Mouse (Mus musculus) liver, embryonic 11.5 days (tissue): ENCODE data around the gene Ptprm. TPM values are rescaled to one million over a fixed set of nuclear protein-coding genes. Genes with fewer than 3 reads are reported as not detected.

ENCODE experiments used
- ATAC-seq: fragments of 200-750 bp; cut with Nextera tagmentation; replicated peaks from 2 replicates; pipeline ENCODE4 v1.8.0; 2017; ENCODE audit warnings: moderate number of reproducible peaks, mild to moderate bottlenecking, moderate TSS enrichment, moderate library complexity; ENCODE audit not compliant: low FRiP score
- DNase-seq: peaks from one replicate; pipeline ENCODE4 v3.0.0-alpha.2; 2017; ENCODE audit warnings: low spot score
- H3K27ac ChIP-seq: fragments of 300-500 bp; sonication (generic); 2 replicates; pipeline ENCODE4 v1.5.1; 2014; ENCODE audit warnings: mild to moderate bottlenecking, low read depth, low read length, control low read depth
- H3K27me3 ChIP-seq: fragments of 300-500 bp; sonication (generic); replicated peaks from 2 replicates; pipeline ENCODE4 v1.6.1; 2014; ENCODE audit warnings: low read length, mixed read lengths; ENCODE audit not compliant: control insufficient read depth, insufficient read depth
- H3K36me3 ChIP-seq: fragments of 300-500 bp; sonication (generic); 2 replicates; pipeline ENCODE4 v1.6.1; 2014; ENCODE audit warnings: mild to moderate bottlenecking, low read length, moderate library complexity, mixed read lengths; ENCODE audit not compliant: control insufficient read depth, insufficient read depth
- H3K4me1 ChIP-seq: fragments of 300-500 bp; sonication (generic); replicated peaks from 2 replicates; pipeline ENCODE4 v1.6.1; 2014; ENCODE audit warnings: low read length, mixed read lengths; ENCODE audit not compliant: control insufficient read depth, insufficient read depth
- H3K4me2 ChIP-seq: fragments of 300-500 bp; sonication (generic); 2 replicates; pipeline ENCODE4 v1.6.1; 2014; ENCODE audit warnings: mild to moderate bottlenecking, control low read depth, moderate library complexity
- H3K4me3 ChIP-seq: fragments of 300-500 bp; sonication (generic); 2 replicates; pipeline ENCODE4 v1.5.1; 2014; ENCODE audit warnings: low read depth, low read length, control low read depth
- H3K9ac ChIP-seq: fragments of 300-500 bp; sonication (generic); 2 replicates; pipeline ENCODE4 v1.6.1; 2014; ENCODE audit warnings: low read depth, low read length, control low read depth
- H3K9me3 ChIP-seq: fragments of 300-500 bp; sonication (generic); 2 replicates; pipeline ENCODE4 v1.6.1; 2016; ENCODE audit warnings: low read length, inconsistent platforms, mixed read lengths; ENCODE audit not compliant: control insufficient read depth
- WGBS: fragments of 180-500 bp; shearing (Covaris S2); extraction: QIAGEN DNeasy Blood & Tissue Kit; methylation state at CpG from one replicate; pipeline ENCODE4 v1.1.7; 2014; 5-methylcytosine and 5-hydroxymethylcytosine counted together
- polyA plus RNA-seq: library from polyadenylated mRNA; unstranded; fragments of >200 nt; fragmentation: Nextera tagmentation; extraction: Ambion mirVana; gene quantifications from 2 replicates; pipeline ENCODE4 v1.2.1, GENCODE M21; 2014

Gene Ptprm
- polyA plus RNA-seq, 1 experiment from 2014 or later, result 5.7 TPM

GRCm38 (mm10) chr17:67339569-67339968, 14.7 kb downstream of the Ptprm start:
- H3K9me3 ChIP-seq, result no peaks in the 10 kb centered on the region
- H3K9ac ChIP-seq, result no peak overlapping the region
- ATAC-seq (no peak), DNase-seq (no peak)
- no peak overlapping the region for H3K4me2 ChIP-seq
- no peaks in the 10 kb centered on the region for H3K4me1 ChIP-seq
- no peak overlapping the region for H3K4me3 ChIP-seq
- H3K36me3 ChIP-seq, result no peaks in the 10 kb centered on the region
- no peaks in the 10 kb centered on the region for H3K27me3 ChIP-seq
- no peak overlapping the region for H3K27ac ChIP-seq
- 72% methylated on average over 5 of the region's 5 CpGs for WGBS

DNA sequence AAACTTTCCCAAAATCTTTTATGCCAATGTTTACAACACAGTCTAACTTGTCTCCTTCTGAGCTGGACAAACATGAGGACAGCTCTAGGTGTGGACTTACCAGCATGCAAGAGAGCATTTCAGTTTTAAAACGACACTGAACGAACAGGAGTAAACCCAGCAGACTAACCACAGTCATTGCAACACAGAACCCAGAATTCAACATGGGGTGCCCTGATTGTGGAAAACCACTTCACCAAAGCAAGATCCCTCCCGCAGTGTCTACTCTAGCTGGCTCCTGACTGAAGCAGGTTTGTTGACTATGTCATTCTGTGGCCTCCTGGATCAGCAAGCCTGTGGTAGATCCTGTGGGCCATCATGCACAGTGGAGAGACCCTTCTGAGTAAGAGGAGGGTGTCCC, 19.9 kb downstream of the Ptprm start:
- H3K27me3 ChIP-seq, result no peaks in the 10 kb centered on the region
- 58% methylated on average over 3 of the region's 3 CpGs for WGBS

GRCm38 (mm10) chr17:67329435-67329834, 24.8 kb downstream of the Ptprm start:
- no peak for DNase-seq
- no peak overlapping the region for H3K9ac ChIP-seq
- H3K4me1 ChIP-seq, result no peaks in the 10 kb centered on the region
- H3K4me2 ChIP-seq, result no peak overlapping the region
- H3K36me3 ChIP-seq, result no peaks in the 10 kb centered on the region
- no peaks in the 10 kb centered on the region for H3K9me3 ChIP-seq
- H3K27ac ChIP-seq, result no peak overlapping the region
- H3K4me3 ChIP-seq, result no peak overlapping the region
- no peaks in the 10 kb centered on the region for H3K27me3 ChIP-seq
- no peak for ATAC-seq
- 55% methylated on average over 4 of the region's 4 CpGs for WGBS

More for the DNA sequence above, 19.9 kb downstream of the Ptprm start:
- no peak overlapping the region for H3K27ac ChIP-seq
- H3K4me2 ChIP-seq, result no peak overlapping the region
- no peak overlapping the region for H3K9ac ChIP-seq
- DNase-seq (no peak), ATAC-seq (no peak)
- no peaks in the 10 kb centered on the region for H3K36me3 ChIP-seq
- H3K4me1 ChIP-seq, result no peaks in the 10 kb centered on the region
- H3K9me3 ChIP-seq, result no peaks in the 10 kb centered on the region
- H3K4me3 ChIP-seq, result no peak overlapping the region

DNA sequence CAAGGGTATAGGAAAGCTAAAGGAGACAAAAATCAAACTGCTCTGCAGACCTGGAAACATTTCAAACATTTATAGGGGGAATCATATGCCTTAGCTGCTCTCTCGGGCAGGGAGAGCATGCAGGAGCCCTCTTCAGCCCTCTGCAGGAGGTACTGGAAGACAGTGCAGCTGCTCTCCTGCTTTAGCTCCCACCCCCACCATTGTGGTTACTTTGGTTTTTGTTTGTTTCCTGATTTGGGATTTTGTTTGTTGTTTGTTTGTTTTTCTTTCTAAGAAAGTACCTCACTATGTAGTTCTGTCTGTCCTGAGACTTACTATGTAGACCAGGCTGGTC, 29.8 kb downstream of the Ptprm start:
- WGBS, result 50% methylated on average over 1 of the region's 1 CpGs
- no peak for ATAC-seq
- H3K4me2 ChIP-seq, result no peak overlapping the region
- no peak overlapping the region for H3K9ac ChIP-seq
- H3K9me3 ChIP-seq, result no peaks in the 10 kb centered on the region
- no peak overlapping the region for H3K4me3 ChIP-seq
- no peaks in the 10 kb centered on the region for H3K36me3 ChIP-seq
- no peak for DNase-seq
- no peaks in the 10 kb centered on the region for H3K27me3 ChIP-seq
- no peak overlapping the region for H3K27ac ChIP-seq
- H3K4me1 ChIP-seq, result no peaks in the 10 kb centered on the region

DNA sequence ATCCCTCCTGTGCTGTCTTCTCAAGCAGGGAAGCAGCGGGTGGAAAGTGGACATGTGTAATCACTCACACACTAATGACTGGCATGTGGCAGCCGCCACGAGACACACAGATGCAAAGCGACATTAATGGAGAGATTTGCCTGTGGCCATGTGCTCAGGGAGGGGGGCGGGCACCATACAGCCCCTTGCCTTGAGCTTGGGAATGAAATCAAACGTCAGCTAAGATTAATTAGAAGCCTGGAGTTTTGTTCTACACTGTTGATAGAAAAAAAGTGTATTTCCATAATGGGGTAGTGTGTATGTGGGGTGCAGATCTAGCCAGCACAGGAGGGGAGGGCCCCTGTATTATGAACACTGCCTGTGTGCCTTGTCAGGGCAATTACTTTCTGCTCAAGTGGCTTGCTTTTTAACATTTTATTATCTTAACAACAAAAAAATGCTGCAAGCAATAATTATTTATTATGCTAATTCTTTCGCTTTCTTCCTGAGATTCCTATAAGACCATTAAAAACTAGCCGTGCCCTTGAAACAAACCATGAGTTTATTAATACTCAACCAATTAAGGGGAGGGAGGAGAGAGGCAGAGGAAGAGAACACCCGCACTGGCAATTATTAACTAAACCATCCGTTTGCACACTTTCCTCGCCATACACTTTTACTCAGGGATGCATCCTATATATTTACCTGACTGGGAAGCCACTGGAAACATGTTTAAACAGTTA, 30.3 kb downstream of the Ptprm start:
- ATAC-seq (no peak), DNase-seq (no peak)
- WGBS, result 69% methylated on average over 11 of the region's 11 CpGs
- no peaks in the 10 kb centered on the region for H3K4me1 ChIP-seq
- H3K4me3 ChIP-seq, result no peak overlapping the region
- no peak overlapping the region for H3K27ac ChIP-seq
- no peak overlapping the region for H3K4me2 ChIP-seq
- no peaks in the 10 kb centered on the region for H3K9me3 ChIP-seq
- H3K36me3 ChIP-seq, result no peaks in the 10 kb centered on the region
- H3K27me3 ChIP-seq, result no peaks in the 10 kb centered on the region
- no peak overlapping the region for H3K9ac ChIP-seq

DNA sequence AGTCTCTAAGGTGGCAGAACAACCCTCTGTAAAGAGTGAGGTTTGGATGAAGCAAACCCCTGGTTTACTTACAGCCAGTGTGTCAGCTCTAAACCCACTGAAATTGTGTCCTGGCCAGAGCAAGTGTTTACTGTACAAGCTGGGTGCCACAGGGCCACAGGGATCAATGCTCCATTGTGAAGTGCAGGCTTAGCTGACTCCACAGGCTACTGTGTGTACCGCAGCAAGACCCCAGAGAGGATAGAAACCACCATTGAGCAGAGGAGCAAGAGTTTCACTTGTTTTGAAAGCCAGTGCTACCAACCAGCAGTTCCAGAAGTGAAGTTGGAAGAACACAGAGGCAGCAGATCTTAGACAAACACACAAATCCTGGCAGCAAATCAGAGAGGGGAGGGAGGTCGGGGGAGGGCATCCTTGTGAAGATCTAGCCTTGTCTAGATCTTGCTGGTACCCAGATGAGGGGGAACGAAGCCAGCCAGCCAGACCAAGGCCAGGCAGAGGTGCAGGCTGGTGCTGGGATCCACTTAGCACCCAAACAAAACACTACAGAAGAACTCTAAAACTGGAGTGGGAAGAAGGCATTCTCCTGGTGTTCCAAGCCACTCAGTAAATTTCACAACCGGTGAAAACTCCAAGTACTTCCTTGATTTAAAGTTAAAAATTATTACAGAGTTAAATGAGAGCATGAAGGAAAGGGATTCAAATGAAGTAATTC, 39.6 kb downstream of the Ptprm start:
- no peaks in the 10 kb centered on the region for H3K9me3 ChIP-seq
- 64% methylated on average over 4 of the region's 4 CpGs for WGBS
- H3K27ac ChIP-seq, result no peak overlapping the region
- no peak for ATAC-seq
- no peak for DNase-seq
- no peak overlapping the region for H3K9ac ChIP-seq
- H3K4me1 ChIP-seq, result no peaks in the 10 kb centered on the region
- no peak overlapping the region for H3K4me2 ChIP-seq
- no peak overlapping the region for H3K4me3 ChIP-seq
- H3K36me3 ChIP-seq, result no peaks in the 10 kb centered on the region
- H3K27me3 ChIP-seq, result no peaks in the 10 kb centered on the region

DNA sequence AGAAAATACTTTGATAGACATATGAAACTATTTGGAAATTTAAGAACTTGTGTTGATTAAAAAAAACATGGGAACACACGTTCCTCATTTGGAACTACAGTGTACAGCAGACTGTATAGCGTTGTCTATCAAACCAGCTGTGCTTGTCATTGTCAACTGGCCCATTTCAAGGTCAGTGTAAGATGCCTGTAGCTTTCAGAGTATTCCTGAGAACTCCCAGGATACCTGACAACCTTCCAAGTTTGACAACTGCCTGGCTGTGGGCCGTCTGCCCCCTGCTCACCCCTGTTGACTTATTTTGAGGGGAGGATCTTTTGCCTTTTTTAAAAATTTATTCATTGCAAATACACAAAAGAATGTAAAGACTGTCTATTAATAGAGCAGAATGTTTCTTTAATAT, 45.8 kb downstream of the Ptprm start:
- Histone ChIP-seq H3K36me3 (no peaks in the 10 kb centered on the region), H3K4me1 (no peaks in the 10 kb centered on the region), H3K9me3 (no peaks in the 10 kb centered on the region), H3K27me3 (no peaks in the 10 kb centered on the region), H3K9ac (no peak overlapping the region), H3K4me2 (no peak overlapping the region), H3K4me3 (no peak overlapping the region), H3K27ac (no peak overlapping the region)
- DNase-seq (no peak), ATAC-seq (no peak)
- WGBS, result 77% methylated on average over 3 of the region's 3 CpGs

DNA sequence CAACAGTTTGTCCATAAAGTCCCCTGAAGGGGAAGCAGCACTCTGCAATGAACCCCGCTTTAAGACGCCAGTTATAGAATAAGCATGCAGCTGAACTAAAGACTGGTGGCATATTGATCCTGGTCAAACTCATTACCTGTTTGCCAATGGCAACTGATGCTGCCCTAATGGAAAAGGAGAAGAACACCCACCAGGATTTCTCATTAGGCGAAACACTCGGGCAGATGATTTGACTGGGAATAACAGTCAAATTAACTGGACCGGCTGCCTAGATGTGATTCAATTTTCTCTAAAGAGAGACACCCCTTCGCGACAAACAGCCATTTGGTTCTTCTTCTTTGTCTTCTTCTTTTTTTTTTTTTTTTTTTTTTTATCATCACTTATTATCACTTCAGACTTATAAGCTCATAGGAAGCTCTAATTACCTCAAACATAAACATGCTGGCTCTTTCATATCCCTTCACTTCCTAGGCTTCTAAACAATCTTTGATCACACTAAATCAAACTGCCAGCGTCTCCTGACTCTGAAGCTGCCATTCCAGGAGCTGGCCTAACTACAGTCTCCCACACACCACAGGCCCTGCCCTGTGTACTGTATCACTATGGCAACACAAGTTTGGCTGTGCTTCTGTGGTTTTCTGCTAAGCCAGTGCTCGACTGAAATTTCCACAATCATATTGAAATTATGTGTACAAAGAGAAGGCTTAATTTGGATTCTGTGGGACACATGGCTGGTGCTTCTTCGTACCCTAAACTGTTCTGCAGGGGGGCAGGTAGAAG, 48.0 kb downstream of the Ptprm start:
- H3K27me3 ChIP-seq, result no peaks in the 10 kb centered on the region
- no peak overlapping the region for H3K9ac ChIP-seq
- WGBS, result 78% methylated on average over 10 of the region's 10 CpGs
- H3K4me3 ChIP-seq, result no peak overlapping the region
- no peak for ATAC-seq
- no peak overlapping the region for H3K27ac ChIP-seq
- H3K9me3 ChIP-seq, result no peaks in the 10 kb centered on the region
- no peak for DNase-seq
- H3K4me2 ChIP-seq, result no peak overlapping the region
- H3K4me1 ChIP-seq, result no peaks in the 10 kb centered on the region
- H3K36me3 ChIP-seq, result no peaks in the 10 kb centered on the region
